Mouse (Mus musculus): ENCODE measurements around the gene Hephl1.

Gene Hephl1

DNA sequence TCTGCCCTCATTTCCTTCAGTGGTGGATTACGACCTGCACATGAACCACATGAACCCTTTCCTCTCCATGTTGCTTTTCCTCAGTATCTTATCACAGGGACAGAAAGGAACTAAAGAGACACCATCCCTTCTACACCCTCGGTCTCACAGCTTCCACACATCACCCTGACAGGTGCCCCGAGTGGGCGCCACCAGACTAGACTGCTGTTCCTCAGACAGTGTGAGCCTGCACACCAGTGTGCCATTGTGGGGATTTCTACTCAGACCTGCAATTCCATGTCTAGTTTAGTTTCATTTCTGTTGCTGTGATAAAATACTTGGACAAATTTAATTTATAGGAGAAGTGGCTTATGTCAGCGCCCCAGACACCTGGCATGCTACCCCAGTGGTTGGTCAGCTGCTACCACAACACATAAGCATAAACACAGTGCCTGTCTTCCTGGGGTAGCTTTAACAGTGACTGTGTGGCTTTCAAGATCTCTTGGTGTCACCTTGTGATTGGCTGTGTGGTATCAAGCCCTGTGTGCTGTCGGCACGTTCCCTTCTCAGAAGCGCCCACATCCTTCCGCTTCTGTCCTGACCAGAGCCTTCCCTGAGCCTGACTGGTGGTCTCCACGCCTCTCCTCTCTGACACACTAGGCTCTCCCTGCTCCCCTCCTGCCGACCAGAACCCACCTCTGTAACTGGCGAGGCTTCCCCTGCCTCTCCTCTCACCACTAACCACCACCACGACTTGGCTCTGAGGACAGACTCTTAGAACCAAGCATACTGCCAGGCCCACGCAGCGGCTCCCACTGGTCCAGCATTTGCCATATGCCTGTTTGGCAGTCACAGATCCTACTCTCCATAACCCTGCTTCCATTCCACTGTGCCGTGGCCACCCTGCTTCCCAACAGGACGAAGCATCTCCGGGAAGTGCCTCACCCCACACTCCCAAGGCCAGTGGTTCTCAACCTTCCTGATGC, 93.8 kb downstream of the Hephl1 start:
- no peak for DNase-seq (ENCODE audit: low spot score)

DNA sequence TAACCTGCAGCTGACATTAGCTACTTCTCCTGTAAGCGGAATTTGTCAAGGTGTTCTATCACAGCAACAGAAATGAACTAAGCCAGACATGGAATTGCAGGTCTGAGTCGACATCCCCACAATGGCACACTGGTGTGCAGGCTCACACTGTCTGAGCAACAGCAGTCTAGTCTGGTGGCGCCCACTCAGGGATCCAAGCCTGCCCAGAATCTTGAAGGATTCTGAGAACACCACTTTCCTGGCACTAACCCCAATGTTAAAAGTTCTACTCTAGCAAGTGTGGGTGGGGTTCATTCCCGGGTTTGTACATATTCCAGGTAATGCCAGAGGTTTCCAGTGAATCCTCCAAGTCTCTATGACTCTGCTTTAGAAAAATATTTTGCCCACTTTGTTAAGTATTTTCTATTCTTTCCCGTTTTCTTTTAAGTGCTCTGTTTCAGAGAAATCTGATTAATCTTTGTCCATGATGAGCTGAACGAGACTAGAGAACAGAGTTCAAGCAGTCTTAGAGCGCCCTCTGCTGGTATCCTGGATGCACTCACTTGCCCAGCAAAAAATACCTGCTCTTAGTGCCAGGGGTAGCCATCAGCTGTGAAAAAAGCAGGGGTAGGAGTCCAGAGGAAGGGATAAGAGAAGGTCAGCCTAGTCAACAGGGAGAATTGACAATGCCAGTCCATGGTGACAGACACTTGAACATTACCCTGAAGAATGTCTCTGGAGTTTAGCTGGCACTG, 96.5 kb downstream of the Hephl1 start:
- DNase-seq (ENCODE audit: low spot score): peak; percentile 31

DNA sequence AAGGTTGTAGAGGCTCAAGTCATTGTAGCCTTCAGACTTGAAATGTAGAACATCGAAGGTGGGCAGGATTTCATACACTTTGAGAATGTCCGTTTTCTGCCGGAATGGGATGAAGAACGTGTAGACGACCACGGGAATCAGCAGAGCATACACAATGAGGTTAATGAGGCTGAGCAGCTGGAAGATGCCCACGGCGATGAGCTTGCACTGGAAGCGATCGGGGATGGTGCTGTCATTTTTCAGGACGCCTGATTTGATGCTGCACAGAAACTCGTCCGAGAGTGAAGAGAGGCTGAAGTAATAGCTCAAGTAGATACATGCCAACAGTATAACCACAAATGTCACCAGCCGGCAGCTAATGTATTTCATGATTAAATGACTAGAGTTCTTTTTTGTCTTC, 104.3 kb downstream of the Hephl1 start:
- no peak for DNase-seq (ENCODE audit: low spot score)

GRCm38 (mm10) chr9:15004298-15004685, 107.6 kb downstream of the Hephl1 start:
- DNase-seq (ENCODE audit: low spot score): no peak

DNA sequence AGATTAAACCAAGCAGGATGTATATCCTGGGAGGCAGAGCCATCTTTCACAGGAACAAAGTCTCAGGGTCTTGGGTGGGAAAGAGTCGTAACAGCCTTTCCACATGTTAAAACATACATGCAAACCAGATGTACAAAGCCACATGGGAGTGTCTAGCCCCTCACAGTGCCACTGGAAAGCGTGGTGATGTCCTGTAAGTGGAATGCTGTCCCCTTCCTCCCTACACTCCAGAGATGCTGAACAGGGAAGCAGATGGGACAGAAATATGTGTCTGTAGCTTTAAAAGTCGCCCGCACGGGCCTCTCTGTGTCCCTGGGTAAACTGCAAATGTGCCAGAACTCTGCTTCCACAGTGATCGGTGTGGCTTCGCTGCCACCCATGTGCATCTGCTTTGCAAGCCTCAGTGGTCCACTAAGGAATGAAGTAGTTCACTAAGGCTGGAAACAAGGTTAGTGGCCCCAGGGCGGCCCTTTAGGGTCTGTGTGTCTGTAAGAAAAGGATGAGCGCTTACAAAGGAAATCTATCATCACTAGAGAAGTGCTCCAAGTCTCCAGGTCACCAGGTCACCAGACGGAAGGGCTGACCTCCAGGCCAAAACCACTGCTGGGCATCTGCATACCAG, 108.1 kb downstream of the Hephl1 start:
- DNase-seq (ENCODE audit: low spot score): peak; percentile 13

GRCm38 (mm10) chr9:15002995-15003613, 108.8 kb downstream of the Hephl1 start:
- no peak for DNase-seq (ENCODE audit: low spot score)

Data from yolk sac, embryonic 10.5 days (tissue).